Mouse (Mus musculus): Measurements from ENCODE around the gene Sh3bp5.

GRCm38 (mm10) chr14:31407208-31407607 lies 28.7 kb downstream of the Sh3bp5 start:
- TF ChIP-seq CHD2 (IDR thresholded peaks at IDR 0.05; ENCODE audit: low read depth, low read length), result no peak
- no peak for TF ChIP-seq ZNF384 (IDR thresholded peaks at IDR 0.05; ENCODE audit: low read depth, low read length)
- no peak for TF ChIP-seq MAFK (IDR thresholded peaks at IDR 0.05; ENCODE audit: insufficient read depth, low read depth, low read length)
- no peak for TF ChIP-seq HCFC1 (IDR thresholded peaks at IDR 0.05; ENCODE audit: borderline replicate concordance, insufficient read depth, low read length)
- TF ChIP-seq ZC3H11A (IDR thresholded peaks at IDR 0.05; ENCODE audit: borderline replicate concordance, low read depth, low read length), result no peak

All from ES-E14 (cell line).